ENCODE assay signal across 25 mouse cellular contexts in genomic region chr5:45111246-45111645, GRCm38 (mm10).
"Had no signal": no experiment of that assay in that cellular context is flagged by ENCODE, and none has a peak within 500 bp of the region (broad histone marks: within the 10 kb centered on the region; RNA-seq: fewer than 3 reads in every experiment).

No protein-coding gene starts in this region.

- H3K4me2 ChIP-seq: heart, embryonic 11.5 days; heart, embryonic 13.5 days; heart, embryonic 15.5 days; hindbrain, embryonic 13.5 days; hindbrain, embryonic 15.5 days; kidney, embryonic 15.5 days; limb, embryonic 13.5 days; limb, embryonic 15.5 days had no signal

- H3K4me1 ChIP-seq: heart, embryonic 13.5 days; heart, embryonic 15.5 days; hindbrain, embryonic 13.5 days; hindbrain, embryonic 15.5 days; kidney, embryonic 15.5 days had no signal

- H3K9me3 ChIP-seq: heart, embryonic 13.5 days; heart, embryonic 15.5 days; hindbrain, embryonic 13.5 days; hindbrain, embryonic 15.5 days; kidney, embryonic 15.5 days; limb, embryonic 13.5 days; limb, embryonic 15.5 days had no signal

- H3K27ac ChIP-seq: heart, adult 2 months; heart, embryonic 13.5 days; heart, embryonic 15.5 days; hindbrain, embryonic 13.5 days; hindbrain, embryonic 15.5 days; hindbrain, postnatal 0 days; kidney, embryonic 15.5 days; kidney, postnatal 0 days; limb, embryonic 13.5 days; limb, embryonic 15.5 days had no signal

- H3K36me3 ChIP-seq: heart, embryonic 13.5 days; heart, embryonic 15.5 days; hindbrain, embryonic 13.5 days; hindbrain, embryonic 15.5 days; kidney, embryonic 15.5 days; limb, embryonic 13.5 days; limb, embryonic 15.5 days had no signal

- DNase-seq: gastrocnemius, postnatal 14 days; gastrocnemius, postnatal 36 days; heart, adult 11 months; heart, adult 2 months; heart, postnatal 14 days; heart, postnatal 36 days; kidney, adult 11 months; kidney, adult 2 months; kidney, adult 9 months; kidney, postnatal 14 days; kidney, postnatal 36 days; layer of hippocampus, adult 9-11 months; layer of hippocampus, postnatal 36 days; left cerebral cortex, postnatal 4 days had no signal

- H3K4me3 ChIP-seq: heart, adult 2 months; heart, embryonic 13.5 days; heart, embryonic 15.5 days; hindbrain, embryonic 13.5 days; hindbrain, embryonic 15.5 days; kidney, embryonic 15.5 days; limb, embryonic 13.5 days; limb, embryonic 15.5 days had no signal

- H3K27me3 ChIP-seq: heart, embryonic 13.5 days; heart, embryonic 15.5 days; hindbrain, embryonic 13.5 days; hindbrain, embryonic 15.5 days; kidney, embryonic 15.5 days; limb, embryonic 13.5 days; limb, embryonic 15.5 days had no signal

- ATAC-seq: hindbrain, postnatal 0 days; intestine, embryonic 16.5 days had no signal

- H3K9ac ChIP-seq: heart, embryonic 13.5 days; heart, embryonic 15.5 days; hindbrain, embryonic 13.5 days; hindbrain, embryonic 15.5 days; kidney, embryonic 15.5 days; limb, embryonic 13.5 days; limb, embryonic 15.5 days had no signal
